ENCODE assay signal across 8 mouse cellular contexts in genomic region chr13:96542901-96543891, GRCm38 (mm10). TPM values are rescaled to one million over a fixed set of nuclear protein-coding genes. Genes with fewer than 3 reads are reported as not detected.
DNase-seq lines count a peak whose midpoint lies in the region; ATAC-seq and TF ChIP-seq lines count a peak whose summit lies in the region.

No protein-coding gene starts in this region.

- under 1% methylated on average over 58 of the region's 73 CpGs for WGBS in forebrain, embryonic 10.5 days
- under 1% methylated on average over 60 of the region's 73 CpGs for WGBS in hindbrain, embryonic 13.5 days
- WGBS in limb, embryonic 14.5 days, result under 1% methylated on average over 55 of the region's 73 CpGs
- under 1% methylated on average over 69 of the region's 73 CpGs for WGBS in midbrain, embryonic 15.5 days

- no peaks in the 10 kb centered on the region for H3K36me3 ChIP-seq in forebrain, embryonic 10.5 days (replicated peaks)
- H3K36me3 ChIP-seq in hindbrain, embryonic 13.5 days, result no peaks in the 10 kb centered on the region
- no peaks in the 10 kb centered on the region for H3K36me3 ChIP-seq in limb, embryonic 14.5 days (ENCODE audit: control insufficient read depth, insufficient read depth, low read length)
- H3K36me3 ChIP-seq in midbrain, embryonic 15.5 days (replicated peaks), result no peaks in the 10 kb centered on the region

- no peaks in the 10 kb centered on the region for H3K9me3 ChIP-seq in forebrain, embryonic 10.5 days
- H3K9me3 ChIP-seq in hindbrain, embryonic 13.5 days, result no peaks in the 10 kb centered on the region
- H3K9me3 ChIP-seq in limb, embryonic 14.5 days (ENCODE audit: control insufficient read depth, low read length), result no peaks in the 10 kb centered on the region
- H3K9me3 ChIP-seq in midbrain, embryonic 15.5 days, result no peaks in the 10 kb centered on the region

- H3K4me2 ChIP-seq in hindbrain, embryonic 13.5 days, result peak overlapping the region; percentile 84
- peak overlapping the region; percentile 81 for H3K4me2 ChIP-seq in limb, embryonic 14.5 days (replicated peaks; ENCODE audit: low read depth, low read length, severe bottlenecking)
- peak overlapping the region; percentile 76 for H3K4me2 ChIP-seq in midbrain, embryonic 15.5 days

- DNase-seq in left cerebral cortex, adult 2 months (ENCODE audit: extremely low spot score in 1 of 2, low spot score in 2 of 2), result peak in 1 of 2 experiments; percentile 63
- no peak for DNase-seq in left cerebral cortex, postnatal 36 days (ENCODE audit: low spot score in 2 of 2)
- DNase-seq in Patski (ENCODE audit: low read depth, low spot score), result no peak
- DNase-seq in forebrain, embryonic 10.5 days (ENCODE audit: extremely low spot score, low spot score), result peak; percentile 57
- DNase-seq in limb, embryonic 14.5 days (ENCODE audit: low spot score), result no peak
- DNase-seq in urinary bladder, adult 2 months (ENCODE audit: low spot score), result peak; percentile 75

- no peak for TF ChIP-seq POLR2A in limb, embryonic 14.5 days (IDR thresholded peaks at IDR 0.05; ENCODE audit: borderline replicate concordance, extremely low read depth, insufficient read depth, insufficient read length)

- TF ChIP-seq CTCF in left cerebral cortex, adult 2 months (IDR thresholded peaks at IDR 0.05), result no peak
- no peak for TF ChIP-seq CTCF in Patski (IDR thresholded peaks at IDR 0.05)

- in situ Hi-C loops in Patski (cut with MboI; ENCODE audit: low pct_unique_long_range_greater_than_20kb), result no loop called here

- peak overlapping the region; percentile 99 for H3K27ac ChIP-seq in left cerebral cortex, adult 2 months
- H3K27ac ChIP-seq in forebrain, embryonic 10.5 days, result peak overlapping the region; percentile 96
- H3K27ac ChIP-seq in hindbrain, embryonic 13.5 days, result peak overlapping the region; percentile 98
- H3K27ac ChIP-seq in limb, embryonic 14.5 days (replicated peaks; ENCODE audit: low read depth, low read length), result peak overlapping the region; percentile 89
- peak overlapping the region; percentile 98 for H3K27ac ChIP-seq in midbrain, embryonic 15.5 days

- H3K9ac ChIP-seq in hindbrain, embryonic 13.5 days, result peak overlapping the region; percentile 98
- H3K9ac ChIP-seq in limb, embryonic 14.5 days (ENCODE audit: low read depth, low read length, severe bottlenecking), result peak overlapping the region; percentile 91
- H3K9ac ChIP-seq in midbrain, embryonic 15.5 days, result peak overlapping the region; percentile 93

- CTCF ChIA-PET in Patski (lab: Charles Lee), result interaction anchor here (1.2 to 1.7 kb wide), 2 partner anchors 11 to 53 kb away, joined by 5 read pairs; no protein-coding TSS in a partner anchor

- H3K4me1 ChIP-seq in forebrain, embryonic 10.5 days, result peaks cover 19% of the 10 kb centered on the region
- peaks cover 12% of the 10 kb centered on the region for H3K4me1 ChIP-seq in hindbrain, embryonic 13.5 days (replicated peaks)
- H3K4me1 ChIP-seq in limb, embryonic 14.5 days (ENCODE audit: control insufficient read depth, insufficient read depth, low read length), result 0 out of 2 replicates have a peak, but pooled peaks cover 2% of the 10 kb centered on the region
- H3K4me1 ChIP-seq in midbrain, embryonic 15.5 days, result peaks cover 15% of the 10 kb centered on the region

- no peaks in the 10 kb centered on the region for H3K27me3 ChIP-seq in Patski
- H3K27me3 ChIP-seq in forebrain, embryonic 10.5 days (ENCODE audit: poor library complexity, severe bottlenecking), result no peaks in the 10 kb centered on the region
- no peaks in the 10 kb centered on the region for H3K27me3 ChIP-seq in hindbrain, embryonic 13.5 days
- H3K27me3 ChIP-seq in limb, embryonic 14.5 days (ENCODE audit: control insufficient read depth, insufficient read depth, low read length), result no peaks in the 10 kb centered on the region
- no peaks in the 10 kb centered on the region for H3K27me3 ChIP-seq in midbrain, embryonic 15.5 days (replicated peaks)

- intact Hi-C loops in left cerebral cortex, adult 2 months (cut with DNase I), result loop anchor here (2.0 kb wide), 2 partner anchors 50 to 112 kb away; no protein-coding TSS in a partner anchor
- intact Hi-C loops in left cerebral cortex, postnatal 36 days (cut with DNase I), result loop anchor here (5.0 kb wide), 2 partner anchors 49 to 111 kb away; no protein-coding TSS in a partner anchor

- peak overlapping the region; percentile 91 for H3K4me3 ChIP-seq in left cerebral cortex, adult 2 months
- H3K4me3 ChIP-seq in forebrain, embryonic 10.5 days, result peak overlapping the region; percentile 99
- peak overlapping the region; percentile 97 for H3K4me3 ChIP-seq in hindbrain, embryonic 13.5 days
- H3K4me3 ChIP-seq in limb, embryonic 14.5 days (replicated peaks; ENCODE audit: low read length), result peak overlapping the region; percentile 95
- H3K4me3 ChIP-seq in midbrain, embryonic 15.5 days, result peak overlapping the region; percentile 88

- POLR2A ChIA-PET in Patski (lab: Charles Lee), result interaction anchor here (0.6 kb wide), 2 partner anchors 19 to 46 kb away, joined by 3 to 4 read pairs; no protein-coding TSS in a partner anchor

- peak; percentile 42 for ATAC-seq in Patski
- peak; percentile 85 for ATAC-seq in hindbrain, embryonic 13.5 days (ENCODE audit: low FRiP score)
- peak; percentile 64 for ATAC-seq in limb, embryonic 14.5 days (ENCODE audit: low FRiP score, low read depth)
- peak; percentile 85 for ATAC-seq in midbrain, embryonic 15.5 days (replicated peaks)

RNA-seq across cellular contexts. Expression of gene Col4a3bp, which starts 0.8 kb away (rescaled TPM):
- total RNA-seq in left cerebral cortex, adult 2 months (2021), result 10 to 100 TPM; 68.3 to 68.5 TPM
- total RNA-seq in left cerebral cortex, postnatal 36 days (2021), result 10 to 100 TPM; 61.6 to 71.7 TPM
- 36.4 TPM for polyA plus RNA-seq in Patski (2021)
- polyA plus RNA-seq in forebrain, embryonic 10.5 days (2016; fragmentation: Nextera tagmentation; extraction: Ambion mirVana), result 5.8 and 6.4 TPM in 2 replicates
- polyA plus RNA-seq in hindbrain, embryonic 13.5 days (2015; fragmentation: Nextera tagmentation; extraction: Ambion mirVana), result 8.0 and 8.8 TPM in 2 replicates
- polyA plus RNA-seq in limb, embryonic 14.5 days (2012; rRNA removed), result 15.6 and 19.8 TPM in 2 replicates
- polyA plus RNA-seq in limb, embryonic 14.5 days (2014; fragmentation: Nextera tagmentation; extraction: Ambion mirVana), result 10.4 and 11.0 TPM in 2 replicates
- 7.7 and 9.2 TPM in 2 replicates for polyA plus RNA-seq in midbrain, embryonic 15.5 days (2015; fragmentation: Nextera tagmentation; extraction: Ambion mirVana)
- polyA plus RNA-seq in urinary bladder, adult 2 months (2012; rRNA removed), result 42.6 and 54.3 TPM in 2 replicates

RNA-seq across cellular contexts. Expression of gene Polk, which starts 0.8 kb away (rescaled TPM):
- total RNA-seq in left cerebral cortex, adult 2 months (2021), result 10 to 100 TPM; 11.8 to 13.6 TPM
- total RNA-seq in left cerebral cortex, postnatal 36 days (2021), result 10 to 100 TPM; 11.7 to 15.6 TPM
- 12.3 TPM for polyA plus RNA-seq in Patski (2021)
- 9.0 and 9.3 TPM in 2 replicates for polyA plus RNA-seq in forebrain, embryonic 10.5 days (2016; fragmentation: Nextera tagmentation; extraction: Ambion mirVana)
- 5.4 and 5.7 TPM in 2 replicates for polyA plus RNA-seq in hindbrain, embryonic 13.5 days (2015; fragmentation: Nextera tagmentation; extraction: Ambion mirVana)
- polyA plus RNA-seq in limb, embryonic 14.5 days (2012; rRNA removed), result 7.2 and 9.8 TPM in 2 replicates
- polyA plus RNA-seq in limb, embryonic 14.5 days (2014; fragmentation: Nextera tagmentation; extraction: Ambion mirVana), result 9.6 and 11.2 TPM in 2 replicates
- 7.0 and 7.6 TPM in 2 replicates for polyA plus RNA-seq in midbrain, embryonic 15.5 days (2015; fragmentation: Nextera tagmentation; extraction: Ambion mirVana)
- 11.8 and 12.5 TPM in 2 replicates for polyA plus RNA-seq in urinary bladder, adult 2 months (2012; rRNA removed)

RNA-seq across cellular contexts. Expression of gene Gm17622, which starts 52.7 kb away (rescaled TPM):
- not detected for total RNA-seq in left cerebral cortex, adult 2 months (2021)
- total RNA-seq in left cerebral cortex, postnatal 36 days (2021), result not detected
- polyA plus RNA-seq in Patski (2021), result not detected
- polyA plus RNA-seq in forebrain, embryonic 10.5 days (2016; fragmentation: Nextera tagmentation; extraction: Ambion mirVana), result not detected in 2 replicates
- polyA plus RNA-seq in hindbrain, embryonic 13.5 days (2015; fragmentation: Nextera tagmentation; extraction: Ambion mirVana), result not detected in 2 replicates
- not detected in 2 replicates for polyA plus RNA-seq in limb, embryonic 14.5 days (2012; rRNA removed)
- polyA plus RNA-seq in limb, embryonic 14.5 days (2014; fragmentation: Nextera tagmentation; extraction: Ambion mirVana), result not detected in 2 replicates
- polyA plus RNA-seq in midbrain, embryonic 15.5 days (2015; fragmentation: Nextera tagmentation; extraction: Ambion mirVana), result not detected in 2 replicates
- not detected in 2 replicates for polyA plus RNA-seq in urinary bladder, adult 2 months (2012; rRNA removed)

Comparison
In these comparisons a context has a peak if more than half of its experiments do, and no peak if none do; other contexts are left out.
1. DNase-seq: peak in forebrain, embryonic 10.5 days (single experiment) and urinary bladder, adult 2 months (single experiment); none in left cerebral cortex, postnatal 36 days (0 of 2), Patski (single experiment) and limb, embryonic 14.5 days (single experiment).
2. Peak in every context shown above with its lines, with median percentiles within 50 percentile points of each other: H3K27ac ChIP-seq, H3K4me3 ChIP-seq, ATAC-seq, H3K4me2 ChIP-seq and H3K9ac ChIP-seq.